Mouse (Mus musculus): ENCODE results near the gene Ldlrad1. TPM values are rescaled to one million over a fixed set of nuclear protein-coding genes. Genes with fewer than 3 reads are reported as not detected.

Gene Ldlrad1
- polyA plus RNA-seq (2015; fragmentation: Nextera tagmentation; extraction: Ambion mirVana), result not detected in 2 replicates

- no peak within 1 kb of the TSS for H3K27ac ChIP-seq
- H3K4me1 ChIP-seq (replicated peaks), result peaks cover 18% of the 10 kb centered on the region
- H3K36me3 ChIP-seq, result peaks cover 19% of the 10 kb centered on the region
- no peak within 1 kb of the TSS for H3K4me3 ChIP-seq (replicated peaks)
- no peak within 1 kb of the TSS for H3K9ac ChIP-seq
- no peak within 1 kb of the TSS; the same call in 1 of the 2 replicates for H3K4me2 ChIP-seq
- no peaks in the 10 kb centered on the region for H3K27me3 ChIP-seq
- DNase-seq (no peak), ATAC-seq (ENCODE audit: low read depth) (no peak)
- no peaks in the 10 kb centered on the region for H3K9me3 ChIP-seq (replicated peaks)
- WGBS (ENCODE audit: insufficient replicate concordance), result 79% methylated on average over 3 of the region's 3 CpGs
Measured at GRCm38 (mm10) chr4:107208880-107209279, at the start of gene Ldlrad1. Ldlrad1 (plus strand) TSS chr4:107209180.

- ATAC-seq (ENCODE audit: low read depth) (no peak), DNase-seq (no peak)
- Histone ChIP-seq H3K27ac (no peak overlapping the region), H3K27me3 (no peaks in the 10 kb centered on the region), H3K4me3 (replicated peaks) (no peak overlapping the region), H3K9ac (no peak overlapping the region), H3K4me2 (no peak overlapping the region), H3K36me3 (peaks cover 38% of the 10 kb centered on the region), H3K4me1 (replicated peaks) (peaks cover 4% of the 10 kb centered on the region; the same call in 1 of the 2 replicates), H3K9me3 (replicated peaks) (no peaks in the 10 kb centered on the region)
- 84% methylated on average over 8 of the region's 8 CpGs for WGBS (ENCODE audit: insufficient replicate concordance)
Measured at GRCm38 (mm10) chr4:107160181-107160580, 48.8 kb upstream of the Ldlrad1 start.

- no peak for DNase-seq
- ATAC-seq (ENCODE audit: low read depth), result no peak
- Histone ChIP-seq H3K27me3 (no peaks in the 10 kb centered on the region), H3K4me1 (replicated peaks) (no peaks in the 10 kb centered on the region), H3K4me2 (no peak overlapping the region), H3K4me3 (replicated peaks) (no peak overlapping the region), H3K9me3 (replicated peaks) (no peaks in the 10 kb centered on the region), H3K36me3 (peaks cover 39% of the 10 kb centered on the region), H3K27ac (no peak overlapping the region), H3K9ac (no peak overlapping the region)
- WGBS (ENCODE audit: insufficient replicate concordance), result 83% methylated on average over 10 of the region's 10 CpGs
Measured at GRCm38 (mm10) chr4:107163341-107163740, 45.6 kb upstream of the Ldlrad1 start.

DNA sequence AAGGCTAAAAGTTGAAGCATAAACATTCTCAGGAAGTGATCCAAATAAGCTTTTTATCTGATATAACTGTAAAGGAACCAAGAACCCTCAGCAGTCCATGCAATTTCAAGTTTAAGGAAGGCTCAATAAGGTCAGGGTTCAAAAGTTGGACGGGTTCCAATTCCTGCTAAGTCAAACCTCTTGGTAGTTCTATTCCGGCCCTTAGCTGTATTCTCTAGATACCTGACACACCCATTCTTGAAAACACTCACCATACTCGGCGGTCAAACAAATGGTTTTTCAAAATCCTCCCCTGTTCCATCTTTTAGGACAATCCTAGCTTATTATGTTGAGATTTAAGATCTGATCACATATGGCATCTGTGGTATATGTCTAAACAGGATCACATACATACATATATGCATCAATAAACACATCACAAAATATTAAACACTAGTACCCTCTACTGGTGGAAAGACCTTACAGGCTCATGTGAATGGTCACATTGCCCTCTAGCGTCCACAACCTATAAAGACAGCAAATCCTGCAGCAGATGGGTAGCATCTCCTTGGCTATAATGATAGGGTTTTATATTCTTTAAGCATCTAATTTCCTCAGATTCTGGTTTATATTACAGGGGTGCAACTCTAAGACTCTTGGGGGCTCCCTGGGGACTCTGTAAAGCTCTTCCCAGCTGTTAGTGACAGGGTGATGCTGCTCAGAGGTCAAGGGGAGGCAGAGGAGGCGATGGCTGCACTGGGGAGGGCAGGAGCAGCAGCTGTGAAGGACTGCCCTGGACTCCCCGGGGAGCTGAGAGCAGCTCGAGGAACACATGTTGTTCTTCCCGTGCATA lies 45.0 kb upstream of the Ldlrad1 start:
- no peak overlapping the region for H3K4me3 ChIP-seq (replicated peaks)
- peak; percentile 58 for DNase-seq
- ATAC-seq (ENCODE audit: low read depth), result peak; percentile 48; the same call in 1 of the 2 replicates
- peaks cover 38% of the 10 kb centered on the region for H3K36me3 ChIP-seq
- no peak overlapping the region for H3K27ac ChIP-seq
- H3K27me3 ChIP-seq, result no peaks in the 10 kb centered on the region
- H3K9ac ChIP-seq, result no peak overlapping the region
- no peaks in the 10 kb centered on the region for H3K4me1 ChIP-seq (replicated peaks)
- H3K4me2 ChIP-seq, result no peak overlapping the region
- H3K9me3 ChIP-seq (replicated peaks), result no peaks in the 10 kb centered on the region
- 43% methylated on average over 9 of the region's 9 CpGs for WGBS (ENCODE audit: insufficient replicate concordance)

GRCm38 (mm10) chr4:107166700-107167099 lies 42.3 kb upstream of the Ldlrad1 start:
- ATAC-seq (ENCODE audit: low read depth) (no peak), DNase-seq (no peak)
- Histone ChIP-seq H3K9me3 (replicated peaks) (no peaks in the 10 kb centered on the region), H3K4me3 (replicated peaks) (no peak overlapping the region), H3K9ac (no peak overlapping the region), H3K4me2 (no peak overlapping the region), H3K36me3 (peaks cover 24% of the 10 kb centered on the region), H3K27me3 (no peaks in the 10 kb centered on the region), H3K27ac (no peak overlapping the region), H3K4me1 (replicated peaks) (peaks cover under 1% of the 10 kb centered on the region; the same call in 1 of the 2 replicates)
- 67% methylated on average over 5 of the region's 5 CpGs for WGBS (ENCODE audit: insufficient replicate concordance)

DNA sequence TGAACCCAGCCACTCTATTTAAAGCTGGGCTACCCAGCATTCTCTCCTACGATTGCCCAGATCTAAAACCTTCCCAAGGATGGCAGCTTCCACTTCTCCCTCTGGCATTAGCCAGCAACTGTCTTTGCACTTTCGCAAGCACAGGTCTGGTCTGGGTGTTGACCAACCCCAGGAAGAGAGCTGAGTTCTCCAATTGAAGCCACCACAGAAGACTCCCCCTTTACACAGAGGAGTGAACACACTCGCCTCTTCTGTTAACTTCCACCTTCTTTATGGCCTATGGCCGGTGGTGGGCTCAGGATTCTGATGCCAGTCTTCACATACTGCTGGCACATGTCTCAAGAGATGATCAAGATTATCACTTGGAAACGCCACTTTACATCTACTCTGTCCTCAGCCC lies 41.2 kb upstream of the Ldlrad1 start:
- Histone ChIP-seq H3K4me2 (no peak overlapping the region), H3K9ac (no peak overlapping the region), H3K4me1 (replicated peaks) (peaks cover 7% of the 10 kb centered on the region; the same call in 1 of the 2 replicates), H3K27me3 (no peaks in the 10 kb centered on the region), H3K9me3 (replicated peaks) (no peaks in the 10 kb centered on the region), H3K36me3 (peaks cover 31% of the 10 kb centered on the region), H3K27ac (no peak overlapping the region), H3K4me3 (replicated peaks) (no peak overlapping the region)
- DNase-seq (no peak), ATAC-seq (ENCODE audit: low read depth) (no peak)
- WGBS (ENCODE audit: insufficient replicate concordance), result 71% methylated on average over 5 of the region's 5 CpGs

DNA sequence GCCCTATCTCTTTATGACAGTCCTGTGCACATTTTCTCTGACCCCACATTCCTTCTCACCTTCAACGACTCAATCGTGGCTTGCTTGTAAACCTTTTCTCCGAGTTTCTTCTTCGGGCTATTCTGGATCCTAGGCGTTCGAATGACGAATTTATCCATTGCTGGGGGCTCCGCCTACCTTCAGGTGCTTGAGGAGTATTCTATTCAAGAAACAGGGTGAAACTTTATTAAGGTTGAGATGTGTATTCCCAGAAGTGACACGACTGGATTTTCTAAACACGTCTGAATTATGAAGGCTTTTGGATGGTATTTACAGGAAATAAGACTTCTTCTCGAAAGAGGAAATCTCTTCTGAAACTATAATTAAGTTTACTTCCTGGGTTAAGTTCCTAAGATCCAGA lies 31.5 kb upstream of the Ldlrad1 start:
- Histone ChIP-seq H3K4me1 (replicated peaks) (peaks cover 44% of the 10 kb centered on the region), H3K9me3 (replicated peaks) (no peaks in the 10 kb centered on the region), H3K36me3 (peaks cover 22% of the 10 kb centered on the region), H3K4me2 (peak overlapping the region; percentile 72), H3K27me3 (no peaks in the 10 kb centered on the region), H3K27ac (peak overlapping the region; percentile 92), H3K9ac (peak overlapping the region; percentile 96), H3K4me3 (replicated peaks) (peak overlapping the region; percentile 94)
- ATAC-seq (ENCODE audit: low read depth), result no peak
- DNase-seq, result no peak
- 26% methylated on average over 11 of the region's 11 CpGs for WGBS (ENCODE audit: insufficient replicate concordance)

DNA sequence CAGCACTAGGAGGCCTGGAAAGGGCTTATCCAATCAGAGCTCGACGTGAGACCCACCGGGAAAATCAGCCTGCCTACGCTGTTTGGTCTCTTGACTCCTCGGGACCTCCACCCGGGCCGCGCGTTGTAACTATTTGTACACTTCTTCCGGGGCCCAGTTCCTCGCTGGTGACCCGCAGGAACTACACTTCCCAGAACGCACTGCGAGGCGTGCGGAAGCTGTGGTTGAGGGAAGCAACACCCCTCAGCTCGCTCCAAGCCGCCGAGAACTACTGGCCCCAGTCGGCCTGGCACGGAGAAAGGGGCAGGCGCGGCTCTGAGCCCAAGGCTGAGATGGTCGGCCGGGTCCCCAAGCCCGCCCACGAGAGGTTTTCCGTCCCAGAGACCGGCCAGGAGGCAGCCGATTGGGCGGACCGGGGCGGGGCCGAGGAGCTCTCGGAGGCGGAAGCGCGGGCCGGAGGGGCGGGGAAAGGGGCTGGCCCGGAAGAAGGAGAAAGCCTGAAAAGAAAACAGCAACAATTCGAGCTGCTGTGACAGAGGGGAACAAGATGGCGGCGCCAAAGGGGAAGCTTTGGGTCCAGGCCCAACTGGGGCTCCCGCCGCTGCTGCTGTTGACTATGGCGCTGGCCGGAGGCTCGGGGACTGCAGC lies 30.7 kb upstream of the Ldlrad1 start, which contains the start of gene Tmem59:
Gene Tmem59 (plus strand): TSS at position 218 of the 648 bp plus-strand sequence.
- Histone ChIP-seq H3K27me3 (no peaks in the 10 kb centered on the region), H3K4me3 (replicated peaks) (peak within 1 kb of the TSS; percentile 94), H3K9me3 (replicated peaks) (no peaks in the 10 kb centered on the region), H3K27ac (peak within 1 kb of the TSS; percentile 92), H3K4me1 (replicated peaks) (peaks cover 51% of the 10 kb centered on the region), H3K4me2 (peak within 1 kb of the TSS; percentile 72), H3K9ac (peak within 1 kb of the TSS; percentile 96), H3K36me3 (peaks cover 15% of the 10 kb centered on the region; the same call in 1 of the 2 replicates)
- DNase-seq, result peak; percentile 95
- peak; percentile 89 for ATAC-seq (ENCODE audit: low read depth)
- WGBS (ENCODE audit: insufficient replicate concordance), result under 1% methylated on average over 48 of the region's 49 CpGs

DNA sequence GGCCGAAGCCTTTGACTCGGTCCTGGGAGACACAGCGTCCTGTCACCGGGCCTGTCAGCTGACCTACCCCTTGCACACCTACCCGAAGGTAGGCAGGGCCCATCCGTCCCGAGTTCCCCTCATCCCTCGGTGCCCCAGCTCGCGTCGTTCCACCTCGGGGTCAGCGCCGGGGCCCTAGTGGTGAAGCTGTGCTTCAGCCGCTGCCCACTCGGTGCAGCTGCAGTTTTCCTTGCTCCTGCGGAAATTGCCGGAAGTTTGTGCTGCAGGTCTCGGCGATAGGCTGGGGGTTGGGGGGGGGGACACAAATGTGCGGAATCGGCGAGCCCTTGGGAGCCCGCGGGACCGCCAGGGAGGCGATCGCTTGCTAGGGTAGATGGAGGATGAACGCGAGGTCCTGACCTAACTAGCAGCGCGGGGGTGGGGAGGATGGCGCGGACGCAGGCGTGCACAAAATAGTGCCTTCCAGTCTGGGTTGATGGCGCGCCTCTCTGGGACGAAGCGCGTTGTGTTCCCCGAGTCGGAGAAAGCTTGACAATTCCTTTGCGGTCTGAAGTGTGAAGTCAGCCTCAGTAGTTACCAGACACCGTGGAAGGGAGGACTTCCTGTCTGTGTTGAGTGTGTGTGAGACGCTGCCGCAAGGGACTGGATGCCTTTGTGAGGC lies 30.0 kb upstream of the Ldlrad1 start, which contains the start of gene Tceanc2:
Gene Tceanc2 (minus strand): TSS at position 287 of the 661 bp plus-strand sequence.
- peak within 1 kb of the TSS; percentile 72 for H3K4me2 ChIP-seq
- peak within 1 kb of the TSS; percentile 94 for H3K4me3 ChIP-seq (replicated peaks)
- under 1% methylated on average over 47 of the region's 47 CpGs for WGBS (ENCODE audit: insufficient replicate concordance)
- DNase-seq (peak; percentile 50), ATAC-seq (ENCODE audit: low read depth) (peak; percentile 24)
- H3K9me3 ChIP-seq (replicated peaks), result no peaks in the 10 kb centered on the region
- peaks cover 12% of the 10 kb centered on the region; the same call in 1 of the 2 replicates for H3K36me3 ChIP-seq
- no peaks in the 10 kb centered on the region for H3K27me3 ChIP-seq
- H3K27ac ChIP-seq, result peak within 1 kb of the TSS; percentile 92
- peak within 1 kb of the TSS; percentile 96 for H3K9ac ChIP-seq
- H3K4me1 ChIP-seq (replicated peaks), result peaks cover 54% of the 10 kb centered on the region

- H3K4me1 ChIP-seq (replicated peaks), result peaks cover 56% of the 10 kb centered on the region
- H3K27me3 ChIP-seq, result no peaks in the 10 kb centered on the region
- H3K36me3 ChIP-seq, result peaks cover 9% of the 10 kb centered on the region; the same call in 1 of the 2 replicates
- peak overlapping the region; percentile 92 for H3K27ac ChIP-seq
- H3K9me3 ChIP-seq (replicated peaks), result no peaks in the 10 kb centered on the region
- WGBS (ENCODE audit: insufficient replicate concordance), result 1% methylated on average over 8 of the region's 8 CpGs
- peak overlapping the region; percentile 94 for H3K4me3 ChIP-seq (replicated peaks)
- H3K4me2 ChIP-seq, result peak overlapping the region; percentile 72
- H3K9ac ChIP-seq, result peak overlapping the region; percentile 96
- ATAC-seq (ENCODE audit: low read depth) (no peak), DNase-seq (no peak)
Measured at GRCm38 (mm10) chr4:107179561-107179960, 29.4 kb upstream of the Ldlrad1 start.

GRCm38 (mm10) chr4:107180746-107181145 lies 28.2 kb upstream of the Ldlrad1 start:
- Histone ChIP-seq H3K4me1 (replicated peaks) (peaks cover 56% of the 10 kb centered on the region), H3K4me2 (peak overlapping the region; percentile 72), H3K27ac (0 out of 2 replicates have a peak overlapping the region, but pooled peaks have one; percentile 92), H3K36me3 (0 out of 2 replicates have a peak, but pooled peaks cover 2% of the 10 kb centered on the region), H3K27me3 (no peaks in the 10 kb centered on the region), H3K9ac (0 out of 2 replicates have a peak overlapping the region, but pooled peaks have one; percentile 3), H3K9me3 (replicated peaks) (no peaks in the 10 kb centered on the region), H3K4me3 (replicated peaks) (peak overlapping the region; percentile 1; the same call in 1 of the 2 replicates)
- ATAC-seq (ENCODE audit: low read depth) (no peak), DNase-seq (no peak)
